Mouse (Mus musculus): Measurements from ENCODE around the gene Cmbl. TPM values are rescaled to one million over a fixed set of nuclear protein-coding genes. Genes with fewer than 3 reads are reported as not detected.

Gene Cmbl
- 2.5 and 3.6 TPM in 2 replicates for polyA plus RNA-seq (2016; fragmentation: Nextera tagmentation; extraction: Ambion mirVana)

DNA sequence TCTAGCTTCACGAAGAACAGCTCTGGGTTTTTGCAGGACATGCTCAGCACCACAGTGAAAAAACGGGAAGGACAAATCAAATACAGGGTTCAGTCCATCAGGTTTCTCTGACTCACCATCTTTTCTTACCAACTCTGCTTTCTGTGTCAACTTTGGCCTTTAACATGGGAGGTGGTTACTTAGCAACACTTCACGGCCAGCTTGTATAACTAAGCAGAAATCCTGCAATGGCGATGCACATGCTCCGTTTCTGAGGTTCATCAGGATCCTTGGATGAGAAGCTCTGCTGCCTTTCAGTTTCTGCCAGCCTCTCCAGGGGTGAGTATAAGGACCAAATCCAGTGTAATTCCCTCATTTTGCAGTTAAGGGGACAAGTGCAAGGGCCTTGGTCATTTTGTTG is at the start of gene Cmbl:
Cmbl (plus strand) TSS at position 206 of the 400 bp plus-strand sequence.
- no peak for ATAC-seq
- H3K4me3 ChIP-seq = no peak within 1 kb of the TSS
- H3K27ac ChIP-seq = no peak within 1 kb of the TSS
- no peak within 1 kb of the TSS for H3K9ac ChIP-seq
- WGBS (ENCODE audit: insufficient replicate concordance) = 69% methylated on average over 5 of the region's 5 CpGs
- H3K36me3 ChIP-seq = no peaks in the 10 kb centered on the region
- H3K27me3 ChIP-seq (replicated peaks) = no peaks in the 10 kb centered on the region
- no peak within 1 kb of the TSS for H3K4me2 ChIP-seq
- H3K9me3 ChIP-seq (replicated peaks) = 0 out of 2 replicates have a peak, but pooled peaks cover 2% of the 10 kb centered on the region
- H3K4me1 ChIP-seq = peaks cover 37% of the 10 kb centered on the region

DNA sequence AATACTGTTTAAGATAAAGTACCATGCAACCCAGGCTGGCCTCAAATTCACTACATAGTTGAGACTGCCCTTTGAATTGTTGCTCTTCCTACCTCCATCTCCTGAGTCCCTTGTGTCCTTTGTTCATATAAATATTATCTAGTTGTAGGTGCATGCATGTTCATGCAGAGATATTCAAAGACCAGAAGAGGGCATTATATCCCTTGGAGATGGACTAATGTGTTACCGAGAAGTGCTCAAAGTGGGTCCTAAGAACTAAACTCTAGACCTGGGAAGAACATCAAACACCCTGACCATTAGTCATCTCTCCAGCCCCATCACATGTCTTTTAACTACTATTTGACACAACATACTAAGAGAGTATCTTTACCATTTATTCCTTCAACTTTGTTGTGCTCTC is 48.0 kb upstream of the Cmbl start:
- Histone ChIP-seq H3K36me3 (no peaks in the 10 kb centered on the region), H3K27me3 (replicated peaks) (no peaks in the 10 kb centered on the region), H3K27ac (no peak overlapping the region), H3K4me2 (no peak overlapping the region), H3K4me3 (no peak overlapping the region), H3K4me1 (peaks cover 61% of the 10 kb centered on the region), H3K9ac (no peak overlapping the region), H3K9me3 (replicated peaks) (no peaks in the 10 kb centered on the region)
- 71% methylated on average over 1 of the region's 1 CpGs for WGBS (ENCODE audit: insufficient replicate concordance)
- no peak for ATAC-seq

DNA sequence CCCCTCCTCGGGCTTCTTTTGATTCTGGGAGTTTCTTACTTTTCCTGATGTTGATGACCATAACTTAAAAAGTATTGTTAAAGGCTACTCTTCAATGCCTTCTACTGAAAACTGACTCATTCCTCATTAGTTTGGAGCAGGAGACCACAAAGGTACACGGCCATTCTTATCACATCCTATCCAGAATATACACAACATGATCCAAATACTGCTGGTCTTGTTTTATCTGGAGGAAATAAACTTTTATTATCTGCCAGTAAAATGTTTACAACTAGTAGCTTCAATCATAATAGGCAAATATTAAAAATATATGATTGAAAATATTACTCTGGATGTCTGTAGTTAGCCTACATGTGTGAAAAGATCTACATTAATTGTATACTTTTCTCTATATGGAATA is 46.8 kb upstream of the Cmbl start:
- Histone ChIP-seq H3K9me3 (replicated peaks) (no peaks in the 10 kb centered on the region), H3K9ac (no peak overlapping the region), H3K4me2 (no peak overlapping the region), H3K4me3 (no peak overlapping the region), H3K27me3 (replicated peaks) (no peaks in the 10 kb centered on the region), H3K4me1 (peaks cover 62% of the 10 kb centered on the region), H3K36me3 (no peaks in the 10 kb centered on the region), H3K27ac (no peak overlapping the region)
- no peak for ATAC-seq
- WGBS (ENCODE audit: insufficient replicate concordance) = 50% methylated on average over 2 of the region's 2 CpGs

DNA sequence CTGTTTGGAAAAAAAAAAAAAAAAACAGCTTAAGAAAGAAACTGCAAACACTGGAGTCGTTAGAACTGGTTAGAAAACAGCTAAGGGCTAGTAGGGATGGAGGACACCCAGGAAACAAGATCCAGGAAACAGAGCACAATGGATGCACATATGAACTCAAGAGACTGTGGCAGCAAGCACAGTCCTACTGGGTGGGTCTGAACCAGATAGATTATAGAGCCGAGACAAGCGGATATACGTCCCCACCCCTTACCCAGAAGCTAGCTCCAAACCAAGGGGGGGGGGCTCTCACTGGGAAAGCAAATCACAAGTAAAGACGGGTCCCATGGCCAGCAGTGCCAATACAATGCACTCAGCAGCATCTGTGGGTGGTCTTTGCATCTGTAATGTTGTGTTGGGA is 46.2 kb upstream of the Cmbl start:
- H3K27me3 ChIP-seq (replicated peaks) = no peaks in the 10 kb centered on the region
- no peak overlapping the region for H3K9ac ChIP-seq
- peak; percentile 64 for ATAC-seq
- H3K4me1 ChIP-seq = peaks cover 62% of the 10 kb centered on the region
- H3K9me3 ChIP-seq (replicated peaks) = no peaks in the 10 kb centered on the region
- no peak overlapping the region for H3K4me2 ChIP-seq
- WGBS (ENCODE audit: insufficient replicate concordance) = 24% methylated on average over 5 of the region's 5 CpGs
- H3K36me3 ChIP-seq = no peaks in the 10 kb centered on the region
- no peak overlapping the region for H3K4me3 ChIP-seq
- H3K27ac ChIP-seq = no peak overlapping the region

DNA sequence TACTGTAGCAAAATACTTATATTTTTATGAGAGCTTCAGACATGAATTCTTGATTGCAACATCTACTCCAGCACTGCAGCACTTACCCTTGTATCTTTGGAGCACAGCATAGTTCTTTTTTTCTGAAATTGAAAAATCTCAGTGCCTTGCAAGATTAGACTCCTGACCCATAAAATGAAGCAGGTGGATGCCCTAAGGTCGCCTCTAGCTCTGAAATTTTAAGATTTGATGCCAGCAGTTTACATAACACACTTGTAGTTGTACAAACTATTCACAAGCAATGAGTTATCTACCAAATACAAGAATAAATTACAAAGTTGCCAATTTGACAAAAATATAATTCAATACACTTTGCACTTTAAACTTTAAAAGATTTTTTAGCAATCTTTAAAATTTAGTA is 38.7 kb upstream of the Cmbl start:
- Histone ChIP-seq H3K4me1 (peaks cover 58% of the 10 kb centered on the region), H3K27ac (no peak overlapping the region), H3K27me3 (replicated peaks) (no peaks in the 10 kb centered on the region), H3K4me2 (no peak overlapping the region), H3K4me3 (no peak overlapping the region), H3K9ac (no peak overlapping the region), H3K36me3 (peaks cover 8% of the 10 kb centered on the region), H3K9me3 (replicated peaks) (no peaks in the 10 kb centered on the region)
- WGBS (ENCODE audit: insufficient replicate concordance) = 81% methylated on average over 1 of the region's 1 CpGs
- no peak for ATAC-seq

DNA sequence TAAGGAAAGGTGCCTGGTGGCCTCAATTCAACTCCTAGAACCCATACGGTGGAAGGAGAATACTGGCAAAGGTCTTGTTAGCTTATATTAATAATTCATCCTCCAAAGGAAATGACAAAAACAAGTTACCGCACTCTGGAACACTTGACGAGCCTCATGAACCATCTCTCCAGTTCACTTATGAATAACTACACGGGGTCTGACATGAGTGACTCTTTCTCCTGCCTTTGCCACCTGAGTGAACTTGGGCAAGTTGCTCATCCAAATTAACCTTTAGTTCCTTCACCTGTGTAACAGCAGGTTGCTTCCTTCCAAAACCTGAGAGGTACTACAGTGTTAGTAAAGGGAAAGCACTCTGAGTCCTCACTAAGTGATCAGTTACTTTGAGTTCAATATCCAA is 36.7 kb upstream of the Cmbl start:
- Histone ChIP-seq H3K9ac (no peak overlapping the region), H3K27ac (no peak overlapping the region), H3K4me3 (peak overlapping the region; percentile 98; the same call in 1 of the 2 replicates), H3K4me1 (peaks cover 65% of the 10 kb centered on the region), H3K4me2 (peak overlapping the region; percentile 89), H3K36me3 (peaks cover 8% of the 10 kb centered on the region), H3K9me3 (replicated peaks) (no peaks in the 10 kb centered on the region), H3K27me3 (replicated peaks) (no peaks in the 10 kb centered on the region)
- WGBS (ENCODE audit: insufficient replicate concordance) = 87% methylated on average over 4 of the region's 4 CpGs
- ATAC-seq = no peak

DNA sequence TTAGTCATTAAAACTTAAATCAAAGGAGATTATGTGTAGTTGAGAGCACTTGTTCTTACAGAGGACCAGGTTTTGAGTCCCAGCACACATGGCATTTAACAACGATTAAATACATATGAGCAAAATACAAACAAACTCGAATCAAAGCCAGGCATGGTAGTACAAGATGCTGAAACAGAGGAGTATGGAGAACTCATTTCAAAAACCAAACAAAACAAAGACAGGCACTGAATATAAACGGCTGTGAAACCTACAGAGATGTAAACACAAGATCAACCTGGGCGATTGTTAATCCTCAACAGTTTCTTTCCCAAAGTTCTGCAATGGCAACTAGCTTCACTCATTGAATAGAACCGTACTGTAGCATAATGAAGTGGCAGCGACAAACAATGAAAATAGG is 36.1 kb upstream of the Cmbl start:
- ATAC-seq = no peak
- Histone ChIP-seq H3K4me1 (peaks cover 65% of the 10 kb centered on the region), H3K4me2 (peak overlapping the region; percentile 89), H3K27ac (0 out of 2 replicates have a peak overlapping the region, but pooled peaks have one; percentile 40), H3K9ac (peak overlapping the region; percentile 95), H3K4me3 (peak overlapping the region; percentile 98), H3K36me3 (peaks cover 8% of the 10 kb centered on the region), H3K27me3 (replicated peaks) (no peaks in the 10 kb centered on the region), H3K9me3 (replicated peaks) (no peaks in the 10 kb centered on the region)
- WGBS (ENCODE audit: insufficient replicate concordance) = 38% methylated on average over 6 of the region's 6 CpGs

DNA sequence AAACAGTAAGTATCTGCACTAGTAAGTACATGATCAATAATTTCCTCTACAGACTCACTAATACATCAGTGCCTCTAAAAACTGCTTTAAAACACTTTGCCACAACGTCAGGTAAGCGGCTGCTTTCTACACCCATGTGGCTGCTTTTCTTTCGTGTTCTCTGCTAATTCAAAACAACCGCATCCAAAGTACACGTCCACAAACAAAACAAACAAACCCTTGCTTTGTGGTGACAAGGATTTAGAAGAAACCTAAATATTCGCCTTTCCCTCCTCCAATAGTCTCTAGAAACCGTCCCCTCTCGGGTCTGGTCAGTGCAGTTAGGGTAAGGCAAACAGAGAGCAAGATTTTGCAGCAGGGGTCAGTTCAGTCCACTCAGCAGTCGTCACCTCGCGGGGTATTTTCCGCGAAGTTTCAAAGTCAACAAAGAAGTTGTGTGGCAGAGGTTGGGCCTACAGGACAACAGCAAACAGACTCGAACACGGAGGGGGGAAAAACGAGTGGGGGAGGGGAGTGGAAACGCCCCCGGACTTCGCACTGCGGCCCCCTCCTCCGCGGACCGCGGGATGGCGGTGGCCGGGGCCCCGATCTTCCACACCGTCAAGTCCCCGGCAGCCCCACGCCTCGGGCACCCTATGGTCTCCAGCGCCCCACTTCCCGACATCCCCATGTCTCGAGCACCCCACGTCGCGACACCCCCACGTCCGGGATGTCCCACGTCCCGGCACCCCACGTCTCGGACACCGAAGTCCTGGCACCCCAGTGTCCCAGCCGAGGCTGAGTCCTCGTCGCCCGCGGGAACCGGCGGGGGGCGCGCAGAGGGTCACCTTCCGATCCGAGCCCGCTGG is 35.2 kb upstream of the Cmbl start:
- peaks cover 66% of the 10 kb centered on the region for H3K4me1 ChIP-seq
- 1% methylated on average over 56 of the region's 56 CpGs for WGBS (ENCODE audit: insufficient replicate concordance)
- H3K36me3 ChIP-seq = peaks cover 8% of the 10 kb centered on the region
- peak overlapping the region; percentile 99 for H3K27ac ChIP-seq
- H3K4me2 ChIP-seq = peak overlapping the region; percentile 89
- H3K9me3 ChIP-seq (replicated peaks) = no peaks in the 10 kb centered on the region
- peak overlapping the region; percentile 95 for H3K9ac ChIP-seq
- H3K4me3 ChIP-seq = peak overlapping the region; percentile 98
- no peak; the same call in 1 of the 2 replicates for ATAC-seq
- H3K27me3 ChIP-seq (replicated peaks) = no peaks in the 10 kb centered on the region

DNA sequence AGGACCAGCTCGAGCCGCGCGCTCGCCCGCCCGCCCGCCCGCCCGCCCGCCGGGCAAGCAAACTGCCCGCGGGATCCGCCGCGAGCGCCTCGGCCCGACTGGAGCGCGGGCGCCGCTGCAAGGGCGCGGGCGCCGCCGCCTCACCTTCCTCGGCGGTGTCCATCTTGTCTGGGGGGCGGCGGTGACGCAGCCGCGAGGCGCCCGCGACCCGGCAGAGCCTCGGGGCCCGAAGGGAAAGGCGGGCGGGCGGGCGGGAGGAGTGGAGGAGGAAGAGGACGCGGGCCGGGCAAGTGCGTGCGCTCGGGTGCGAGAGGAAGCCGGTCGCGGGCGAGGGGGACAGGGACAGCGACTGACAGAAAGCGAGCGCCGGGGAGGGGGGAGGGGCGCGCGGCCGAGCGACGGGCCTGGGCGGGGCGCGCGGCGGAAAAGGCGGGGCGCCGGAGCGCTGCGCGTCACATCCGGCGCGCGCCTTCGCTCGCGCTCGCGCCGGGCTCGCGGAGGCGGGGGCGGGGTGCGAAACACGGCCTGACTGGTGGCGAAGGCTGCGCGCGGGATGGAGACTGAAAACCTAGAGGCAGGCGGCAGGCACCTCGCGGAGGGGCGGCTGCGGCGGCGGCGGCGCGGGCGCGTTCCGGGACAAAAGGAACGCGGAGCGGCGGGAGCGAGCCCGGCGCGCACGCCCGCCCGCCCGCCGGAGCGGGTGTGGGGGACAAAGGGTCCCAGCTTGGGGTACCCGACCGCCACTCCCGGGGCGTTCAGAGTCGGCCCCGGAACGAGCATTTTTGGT is 34.3 kb upstream of the Cmbl start, which contains the start of gene March6:
March6 (minus strand) TSS at position 395 of the 787 bp plus-strand sequence.
- H3K27ac ChIP-seq = peak within 1 kb of the TSS; percentile 99
- H3K4me1 ChIP-seq = peaks cover 67% of the 10 kb centered on the region
- no peaks in the 10 kb centered on the region for H3K9me3 ChIP-seq (replicated peaks)
- H3K4me2 ChIP-seq = peak within 1 kb of the TSS; percentile 89
- peaks cover 8% of the 10 kb centered on the region for H3K36me3 ChIP-seq
- H3K4me3 ChIP-seq = peak within 1 kb of the TSS; percentile 98
- H3K9ac ChIP-seq = peak within 1 kb of the TSS; percentile 95
- ATAC-seq = peak; percentile 80
- WGBS (ENCODE audit: insufficient replicate concordance) = under 1% methylated on average over 91 of the region's 132 CpGs
- H3K27me3 ChIP-seq (replicated peaks) = no peaks in the 10 kb centered on the region

DNA sequence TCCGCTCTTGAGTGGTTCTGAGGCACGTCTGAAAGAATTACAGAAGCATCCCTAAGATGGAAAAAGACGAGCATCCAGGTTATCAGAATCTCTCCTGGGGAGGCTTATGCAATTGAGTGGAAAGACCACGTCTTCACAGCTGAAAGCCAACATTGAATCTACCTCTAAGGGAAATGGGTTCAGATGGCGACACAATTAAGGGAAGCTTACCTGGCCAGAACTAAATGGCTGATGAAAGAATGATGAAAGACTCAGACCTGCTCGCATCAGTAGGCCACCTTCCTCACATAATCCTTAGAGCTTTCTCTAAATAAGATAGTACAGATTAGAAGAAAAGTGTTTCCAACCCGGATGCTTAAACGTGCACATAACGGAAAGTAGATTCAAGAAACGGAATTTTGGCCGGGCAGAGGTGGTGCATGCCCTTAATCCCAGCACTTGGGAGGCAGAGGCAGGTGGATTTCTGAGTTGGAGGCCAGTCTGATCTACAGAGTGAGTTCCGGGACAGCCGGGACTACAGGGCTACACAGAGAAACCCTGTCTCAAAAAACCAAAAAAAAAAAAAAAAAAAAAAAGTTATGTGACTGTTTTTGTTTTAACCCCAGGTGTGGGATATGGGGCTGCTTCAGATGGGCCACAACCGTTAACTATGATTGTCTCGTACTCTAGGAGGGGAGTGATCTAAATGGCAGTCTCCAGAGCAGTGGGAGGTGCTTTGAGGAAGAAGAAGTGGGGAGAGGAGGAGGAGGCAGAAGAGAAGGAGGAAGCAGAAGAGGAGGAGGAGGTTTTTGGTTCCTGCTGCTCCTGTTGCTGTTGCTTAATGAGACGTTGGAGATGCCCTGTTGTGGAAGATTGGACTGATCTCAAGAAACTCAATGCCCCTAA is 33.5 kb upstream of the Cmbl start:
- WGBS (ENCODE audit: insufficient replicate concordance) = 10% methylated on average over 16 of the region's 16 CpGs

DNA sequence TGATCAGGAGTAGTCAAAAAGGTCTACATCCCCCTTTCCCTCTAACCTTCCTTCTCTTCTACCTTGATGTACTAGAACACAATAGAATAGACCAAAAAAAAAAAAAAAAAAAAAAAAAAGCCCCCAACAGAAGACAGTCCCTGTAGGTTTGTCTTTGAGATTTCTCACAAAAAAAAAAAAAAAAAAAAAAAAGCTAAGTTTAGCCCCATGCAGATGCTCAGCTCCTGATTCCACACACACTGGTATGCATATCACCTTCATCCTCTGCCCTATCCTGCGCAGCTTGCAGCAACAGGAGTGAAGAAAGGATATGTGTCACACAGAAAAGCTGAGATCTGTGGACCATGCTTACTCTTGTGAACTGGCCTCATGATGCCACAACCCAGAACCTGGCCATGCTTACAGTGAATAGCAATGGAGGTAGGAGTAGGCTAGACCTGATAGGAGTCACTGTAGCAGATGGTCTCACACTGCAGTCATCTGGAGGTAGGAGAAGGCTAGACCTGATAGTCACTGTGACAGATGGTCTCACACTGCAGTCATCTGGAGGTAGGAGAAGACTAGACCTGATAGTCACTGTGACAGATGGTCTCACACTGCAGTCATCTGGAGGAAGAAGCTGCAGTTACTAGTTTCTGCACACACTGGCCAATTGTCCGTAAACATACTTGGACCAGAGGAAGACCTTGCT is 32.7 kb upstream of the Cmbl start:
- Histone ChIP-seq H3K36me3 (peaks cover 2% of the 10 kb centered on the region), H3K4me3 (peak overlapping the region; percentile 98), H3K27ac (peak overlapping the region; percentile 99), H3K4me2 (peak overlapping the region; percentile 89), H3K4me1 (peaks cover 74% of the 10 kb centered on the region), H3K27me3 (replicated peaks) (no peaks in the 10 kb centered on the region), H3K9ac (peak overlapping the region; percentile 95), H3K9me3 (replicated peaks) (no peaks in the 10 kb centered on the region)
- peak; percentile 40 for ATAC-seq
- 74% methylated on average over 2 of the region's 2 CpGs for WGBS (ENCODE audit: insufficient replicate concordance)

More for the DNA sequence above, 33.5 kb upstream of the Cmbl start:
- peak overlapping the region; percentile 98 for H3K4me3 ChIP-seq
- H3K4me2 ChIP-seq = peak overlapping the region; percentile 89
- peaks cover 76% of the 10 kb centered on the region for H3K4me1 ChIP-seq
- peak; percentile 27 for ATAC-seq
- H3K27me3 ChIP-seq (replicated peaks) = no peaks in the 10 kb centered on the region
- no peaks in the 10 kb centered on the region for H3K9me3 ChIP-seq (replicated peaks)
- peak overlapping the region; percentile 99 for H3K27ac ChIP-seq
- peak overlapping the region; percentile 95 for H3K9ac ChIP-seq
- H3K36me3 ChIP-seq = peaks cover 6% of the 10 kb centered on the region

All from liver, embryonic 12.5 days (tissue).